Mouse (Mus musculus) bone marrow macrophage, adult 2 months (primary cell): ENCODE data around the gene Tspan9. TPM values are rescaled to one million over a fixed set of nuclear protein-coding genes. Genes with fewer than 3 reads are reported as not detected.

ENCODE experiments used
- H3K27ac ChIP-seq: 2 replicates; pipeline ENCODE4 v1.5.1; 2012; ENCODE audit warnings: low read depth, low read length; ENCODE audit not compliant: insufficient read depth
- H3K4me1 ChIP-seq: 2 replicates; pipeline ENCODE4 v1.6.1; 2012; ENCODE audit warnings: low read length; ENCODE audit not compliant: control insufficient read depth, insufficient read depth
- H3K4me3 ChIP-seq: 2 replicates; pipeline ENCODE4 v1.5.1; 2012; ENCODE audit warnings: mild to moderate bottlenecking, low read length, moderate library complexity; ENCODE audit not compliant: insufficient read depth
- CTCF ChIP-seq: IDR thresholded peaks from 2 replicates; pipeline ENCODE4 v1.5.1; 2012; ENCODE audit warnings: low read depth, mild to moderate bottlenecking, low read length, moderate library complexity
- POLR2A ChIP-seq: IDR thresholded peaks from 2 replicates; pipeline ENCODE4 v1.6.1; 2012; ENCODE audit warnings: mild to moderate bottlenecking, low read depth, low read length, borderline replicate concordance
- polyA plus RNA-seq: library from polyadenylated mRNA; stranded (reverse); fragments of >200 nt; gene quantifications from 2 replicates; pipeline ENCODE4 v1.2.4, GENCODE M21; 2012; ENCODE audit not compliant: missing spikeins, insufficient read depth, insufficient read length

The Tspan9 gene
- polyA plus RNA-seq, 1 experiment, result 1.7 TPM

DNA sequence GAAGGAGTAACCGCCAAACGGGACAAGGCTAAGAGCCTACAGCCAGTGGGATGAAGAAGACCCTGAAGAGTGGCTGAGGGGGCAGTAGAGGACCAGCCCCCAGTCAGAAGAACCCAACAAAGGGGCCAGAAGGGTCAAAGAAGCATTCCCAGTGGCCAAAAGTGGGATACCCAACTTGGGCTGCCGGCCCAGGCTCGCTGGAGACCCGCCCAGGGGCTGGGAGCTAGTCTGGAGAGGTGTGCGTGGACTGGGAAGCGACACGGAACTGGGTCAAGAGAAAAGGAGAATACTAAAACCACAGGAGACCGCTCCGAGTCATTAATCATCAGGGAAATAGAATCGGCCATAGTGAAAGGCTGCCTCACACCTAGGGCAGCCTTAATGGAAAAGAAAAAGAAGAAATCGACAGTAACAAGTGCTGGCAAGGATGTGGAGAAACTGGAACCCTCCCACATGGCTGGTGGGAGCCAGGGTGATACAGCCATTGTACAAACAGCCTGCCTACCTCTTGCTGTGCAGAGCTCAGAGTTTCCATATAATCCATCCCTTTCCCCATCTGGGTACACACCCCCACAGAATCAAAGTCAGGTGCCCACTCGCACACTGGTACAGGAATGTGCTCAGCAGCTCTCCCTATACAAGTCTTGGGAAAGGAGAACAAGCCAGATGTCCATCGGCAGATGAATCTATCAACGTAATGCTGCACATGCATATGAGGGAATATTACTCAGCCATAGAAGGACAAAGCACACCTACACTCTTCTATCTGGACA lies 49.4 kb downstream of the Tspan9 start:
- no peak overlapping the region for H3K27ac ChIP-seq
- no peak for TF ChIP-seq CTCF
- no peak for TF ChIP-seq POLR2A
- H3K4me1 ChIP-seq, result no peaks in the 10 kb centered on the region
- H3K4me3 ChIP-seq, result no peak overlapping the region

GRCm38 (mm10) chr6:128092621-128093020 lies 50.8 kb downstream of the Tspan9 start:
- H3K4me1 ChIP-seq, result no peaks in the 10 kb centered on the region
- no peak overlapping the region for H3K4me3 ChIP-seq
- H3K27ac ChIP-seq, result no peak overlapping the region
- TF ChIP-seq CTCF (no peak), POLR2A (no peak)

DNA sequence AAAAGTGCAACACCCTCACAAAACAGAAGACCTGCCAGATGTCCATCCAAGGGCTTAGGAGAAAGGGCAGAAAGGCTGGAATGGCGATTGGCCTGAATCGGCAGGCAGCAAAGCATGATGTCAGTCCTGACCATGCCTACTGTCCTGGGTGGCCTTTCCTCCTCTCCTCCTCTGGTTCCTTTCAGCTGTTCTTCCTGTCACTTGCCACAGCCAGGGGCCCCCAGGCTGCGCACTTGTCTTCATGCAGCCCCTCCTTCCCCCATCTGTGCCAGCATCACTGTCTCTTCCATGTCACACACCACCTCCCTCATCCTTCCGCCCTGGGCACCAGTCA lies 51.6 kb downstream of the Tspan9 start:
- no peak overlapping the region for H3K27ac ChIP-seq
- no peaks in the 10 kb centered on the region for H3K4me1 ChIP-seq
- no peak overlapping the region for H3K4me3 ChIP-seq
- TF ChIP-seq CTCF, result no peak
- no peak for TF ChIP-seq POLR2A

DNA sequence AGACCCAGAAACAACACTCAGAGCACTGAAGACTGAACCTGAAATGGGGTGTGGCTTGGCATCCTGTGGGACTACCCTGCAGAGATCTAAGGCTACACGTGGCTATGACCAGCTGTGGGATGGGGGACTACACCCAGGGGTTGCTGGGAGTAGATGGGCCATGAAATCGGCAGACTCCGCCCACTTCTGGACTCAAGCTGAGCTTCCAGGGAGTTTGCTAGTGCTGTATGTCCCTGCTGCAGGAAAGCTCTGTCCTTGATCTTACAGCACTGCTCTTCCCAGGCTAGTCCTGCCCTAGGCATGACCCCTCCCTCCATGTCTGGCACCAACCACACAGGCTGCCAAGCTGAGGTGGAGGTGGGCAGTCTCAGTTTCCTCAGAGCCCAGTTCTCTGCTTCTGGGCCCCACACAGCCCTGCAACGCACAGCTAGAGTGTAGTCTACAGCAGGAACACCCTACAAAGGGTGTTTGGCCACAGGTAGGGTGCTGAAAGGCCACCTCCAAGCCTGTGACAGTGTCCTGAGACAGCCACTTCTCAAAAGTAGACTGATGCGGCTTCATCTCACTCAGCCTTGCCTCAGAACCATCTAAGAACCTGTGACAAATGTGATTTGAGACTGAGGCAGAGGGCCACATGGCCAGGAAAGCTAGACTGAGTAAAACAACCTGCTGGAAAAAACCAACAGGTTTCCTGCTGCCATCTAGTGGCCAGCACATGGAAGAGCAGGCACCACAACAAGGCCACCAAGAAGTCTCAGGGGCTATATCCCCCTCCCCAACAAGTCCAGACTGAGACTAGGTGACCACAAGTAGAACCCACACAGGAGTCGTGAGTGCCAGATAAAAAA lies 52.2 kb downstream of the Tspan9 start:
- Histone ChIP-seq H3K27ac (no peak overlapping the region), H3K4me1 (no peaks in the 10 kb centered on the region), H3K4me3 (no peak overlapping the region)
- TF ChIP-seq POLR2A (no peak), CTCF (peak; percentile 86)

- H3K27ac ChIP-seq, result no peak overlapping the region
- H3K4me1 ChIP-seq, result no peaks in the 10 kb centered on the region
- TF ChIP-seq POLR2A, result no peak
- TF ChIP-seq CTCF, result no peak
- H3K4me3 ChIP-seq, result no peak overlapping the region
Measured at GRCm38 (mm10) chr6:128089770-128090702, 53.4 kb downstream of the Tspan9 start.

- no peak overlapping the region for H3K4me3 ChIP-seq
- no peak overlapping the region for H3K27ac ChIP-seq
- TF ChIP-seq POLR2A (no peak), CTCF (no peak)
- no peaks in the 10 kb centered on the region for H3K4me1 ChIP-seq
Measured at GRCm38 (mm10) chr6:128088746-128089523, 54.5 kb downstream of the Tspan9 start.

DNA sequence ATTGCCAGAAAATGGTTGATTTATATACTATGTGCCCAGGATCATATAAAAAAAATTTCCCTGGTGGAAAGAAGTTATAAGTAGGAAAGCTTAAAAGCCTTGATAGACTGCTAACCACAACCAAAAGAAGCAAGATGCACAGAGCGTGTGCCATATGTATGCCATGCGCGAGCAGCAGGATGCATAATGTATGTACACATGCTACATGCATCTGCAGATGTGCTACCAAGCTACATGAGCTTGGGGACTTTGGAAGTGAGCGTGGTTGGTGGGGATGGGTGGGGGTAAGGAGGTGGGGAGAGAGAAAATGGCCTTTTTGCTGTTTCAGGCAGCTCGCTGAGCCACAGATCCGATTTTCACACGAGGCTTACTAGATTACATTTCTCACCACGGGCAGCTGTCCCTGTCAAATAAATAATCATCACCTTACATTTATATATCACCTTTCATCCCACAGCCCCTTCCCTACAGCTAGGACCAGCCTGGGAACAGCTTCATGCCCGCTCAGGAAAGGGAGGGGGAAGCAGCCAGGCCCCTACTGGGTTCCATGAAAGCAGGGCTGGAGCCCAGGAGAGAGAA lies 57.8 kb downstream of the Tspan9 start:
- H3K27ac ChIP-seq, result no peak overlapping the region
- H3K4me1 ChIP-seq, result no peaks in the 10 kb centered on the region
- H3K4me3 ChIP-seq, result no peak overlapping the region
- TF ChIP-seq CTCF (no peak), POLR2A (no peak)

DNA sequence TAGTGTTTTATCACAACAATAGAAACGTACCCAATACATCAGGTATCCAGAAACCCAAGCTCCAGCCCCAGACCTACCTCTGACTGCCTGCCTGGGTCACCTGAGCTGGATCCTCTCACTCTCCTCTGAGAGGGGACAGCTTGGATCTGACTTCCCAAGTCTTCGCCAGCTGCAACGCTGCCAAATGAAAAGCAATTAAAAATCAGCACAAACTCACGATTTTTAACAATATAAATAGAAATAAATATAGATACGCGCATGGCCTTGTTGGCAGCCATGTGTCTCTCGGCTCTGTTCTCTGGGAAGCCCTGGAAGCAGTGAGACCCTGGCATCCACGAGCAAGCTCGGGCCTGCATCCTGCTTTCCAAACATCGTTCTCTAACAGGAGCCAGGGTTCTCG lies 60.1 kb downstream of the Tspan9 start:
- TF ChIP-seq POLR2A, result no peak
- TF ChIP-seq CTCF, result no peak
- H3K27ac ChIP-seq, result no peak overlapping the region
- H3K4me1 ChIP-seq, result no peaks in the 10 kb centered on the region
- no peak overlapping the region for H3K4me3 ChIP-seq
